Mouse (Mus musculus): ENCODE measurements around the gene Zfp811. TPM values are rescaled to one million over a fixed set of nuclear protein-coding genes. Genes with fewer than 3 reads are reported as not detected.
A peak's percentile ranks its signal among the peaks of the same experiment; 100 is the strongest.

The Zfp811 gene
- polyA plus RNA-seq, 1 experiment from 2014 or later: 1.5 TPM

DNA sequence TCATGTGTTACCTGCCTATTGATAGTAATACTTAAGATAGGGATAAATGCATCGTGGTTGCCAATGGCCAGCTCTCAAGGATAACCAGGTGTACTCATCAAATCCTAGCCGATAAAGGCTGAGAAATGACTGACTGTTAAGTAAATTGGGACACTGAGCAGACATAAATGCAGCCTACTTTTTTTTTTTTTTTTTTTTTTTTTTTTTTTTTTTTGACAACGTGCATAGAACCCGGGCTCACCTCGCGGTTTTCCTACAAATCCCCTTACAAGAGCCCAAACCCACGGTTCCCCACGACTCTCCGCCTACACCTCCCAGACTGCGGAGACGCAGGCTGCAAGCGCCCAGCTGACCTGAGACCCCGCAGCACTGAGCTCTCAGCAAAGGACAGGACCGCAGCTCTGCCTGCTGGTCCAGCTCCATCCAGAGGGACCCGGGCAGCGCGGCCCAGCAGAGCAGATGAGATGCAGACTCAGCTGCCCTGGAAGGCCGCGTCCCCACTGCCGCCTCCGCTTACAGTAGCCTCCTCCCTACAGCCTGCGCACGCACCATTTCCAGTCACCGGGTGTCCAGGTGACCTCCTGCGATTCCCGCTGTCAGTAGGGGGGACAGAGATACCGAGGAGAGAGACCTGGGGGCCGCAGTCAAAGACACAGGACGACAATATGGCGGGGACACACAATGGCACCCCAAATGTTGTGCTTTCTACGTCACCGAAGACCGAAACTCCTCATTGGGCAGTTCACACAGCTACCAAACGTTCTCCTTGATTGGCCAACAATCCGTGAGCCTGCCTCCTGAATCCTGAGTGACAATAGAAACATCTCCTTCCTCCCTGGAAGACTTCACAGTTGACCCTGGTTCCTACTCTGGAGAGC lies 20.0 kb upstream of the Zfp811 start, which contains the start of gene Zfp799:
Gene Zfp799 (minus strand): TSS at position 722 of the 878 bp plus-strand sequence.
- Histone ChIP-seq H3K27ac (ENCODE audit: low read depth, low read length) (peak within 1 kb of the TSS; percentile 76), H3K9ac (ENCODE audit: low read depth, low read length) (peak within 1 kb of the TSS; percentile 93), H3K36me3 (ENCODE audit: control insufficient read depth, insufficient read depth) (peaks cover 6% of the 10 kb centered on the region; the same call in 1 of the 2 replicates), H3K4me2 (replicated peaks; ENCODE audit: low read depth) (peak within 1 kb of the TSS; percentile 66), H3K9me3 (ENCODE audit: control insufficient read depth) (no peaks in the 10 kb centered on the region), H3K4me3 (ENCODE audit: low read depth, low read length) (peak within 1 kb of the TSS; percentile 76), H3K27me3 (replicated peaks; ENCODE audit: control insufficient read depth, insufficient read depth, low read length) (no peaks in the 10 kb centered on the region), H3K4me1 (replicated peaks; ENCODE audit: control insufficient read depth, insufficient read depth, low read length) (no peaks in the 10 kb centered on the region)
- WGBS: 1% methylated on average over 35 of the region's 35 CpGs
- TF ChIP-seq CTCF (IDR thresholded peaks at IDR 0.05; ENCODE audit: low read depth): no peak
- peak; percentile 98 for ATAC-seq

DNA sequence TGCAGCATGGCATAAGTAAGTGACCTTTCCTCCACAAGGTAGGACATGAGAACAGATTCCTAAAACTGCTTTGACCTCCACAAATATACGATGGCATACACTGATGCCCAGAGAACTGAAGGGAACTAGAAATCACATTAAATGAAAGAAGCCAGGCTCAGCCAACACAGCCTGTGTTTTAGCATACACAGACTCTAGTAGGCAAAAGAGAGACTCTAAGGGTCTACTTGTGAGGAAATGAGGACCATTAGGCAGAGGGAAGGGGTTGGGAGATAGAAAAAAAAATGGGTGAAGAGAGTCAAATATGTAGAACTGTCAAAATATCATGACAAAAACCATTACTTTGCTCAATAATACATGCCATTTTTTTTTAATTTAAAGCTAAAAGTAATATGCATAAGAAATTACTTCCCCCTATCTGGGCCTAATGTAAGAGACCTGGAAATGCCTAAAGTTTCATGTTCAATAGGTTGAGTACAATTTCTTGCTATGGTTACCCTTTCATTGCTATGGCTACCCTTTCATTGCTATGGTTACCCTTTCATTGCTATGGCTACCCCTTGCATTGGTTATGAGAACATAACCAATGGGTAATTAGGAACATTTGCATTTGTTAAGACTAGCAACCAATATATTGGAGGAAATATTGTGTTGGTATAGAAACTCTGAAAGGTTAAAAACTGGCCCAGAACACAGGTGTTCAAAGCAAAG lies 6.5 kb upstream of the Zfp811 start:
- Histone ChIP-seq H3K4me2 (replicated peaks; ENCODE audit: low read depth) (no peak overlapping the region), H3K9me3 (ENCODE audit: control insufficient read depth) (no peaks in the 10 kb centered on the region), H3K27me3 (replicated peaks; ENCODE audit: control insufficient read depth, insufficient read depth, low read length) (no peaks in the 10 kb centered on the region), H3K27ac (ENCODE audit: low read depth, low read length) (no peak overlapping the region), H3K4me1 (replicated peaks; ENCODE audit: control insufficient read depth, insufficient read depth, low read length) (no peaks in the 10 kb centered on the region), H3K9ac (ENCODE audit: low read depth, low read length) (no peak overlapping the region), H3K36me3 (ENCODE audit: control insufficient read depth, insufficient read depth) (peaks cover 26% of the 10 kb centered on the region), H3K4me3 (ENCODE audit: low read depth, low read length) (no peak overlapping the region)
- ATAC-seq: no peak
- TF ChIP-seq CTCF (IDR thresholded peaks at IDR 0.05; ENCODE audit: low read depth): no peak
- 100% methylated on average over 1 of the region's 1 CpGs for WGBS

DNA sequence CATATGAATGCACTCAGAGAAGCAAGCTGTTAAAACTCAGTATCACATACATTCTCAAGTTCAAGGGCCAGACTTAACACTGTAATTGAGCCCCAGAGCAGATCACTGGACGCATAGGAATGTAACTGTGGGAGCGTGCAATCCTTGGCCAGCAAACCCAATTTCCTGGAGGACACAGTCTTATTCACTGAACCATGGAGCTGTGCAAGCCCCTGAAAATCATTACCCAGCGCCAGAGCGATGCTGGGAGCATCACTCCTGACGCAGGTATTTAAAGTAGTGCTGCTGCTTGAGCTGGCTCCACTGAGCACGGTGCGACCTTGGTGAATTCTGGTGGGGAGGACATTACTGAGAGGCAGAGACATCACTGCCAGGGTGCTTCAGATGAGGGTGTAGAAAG lies 4.4 kb upstream of the Zfp811 start:
- peaks cover 8% of the 10 kb centered on the region for H3K36me3 ChIP-seq (ENCODE audit: control insufficient read depth, insufficient read depth)
- H3K4me1 ChIP-seq (replicated peaks; ENCODE audit: control insufficient read depth, insufficient read depth, low read length): no peaks in the 10 kb centered on the region
- no peaks in the 10 kb centered on the region for H3K27me3 ChIP-seq (replicated peaks; ENCODE audit: control insufficient read depth, insufficient read depth, low read length)
- H3K4me2 ChIP-seq (replicated peaks; ENCODE audit: low read depth): no peak overlapping the region
- 80% methylated on average over 7 of the region's 7 CpGs for WGBS
- H3K4me3 ChIP-seq (ENCODE audit: low read depth, low read length): no peak overlapping the region
- H3K9ac ChIP-seq (ENCODE audit: low read depth, low read length): no peak overlapping the region
- no peak overlapping the region for H3K27ac ChIP-seq (ENCODE audit: low read depth, low read length)
- TF ChIP-seq CTCF (IDR thresholded peaks at IDR 0.05; ENCODE audit: low read depth): no peak
- no peak for ATAC-seq
- no peaks in the 10 kb centered on the region for H3K9me3 ChIP-seq (ENCODE audit: control insufficient read depth)

DNA sequence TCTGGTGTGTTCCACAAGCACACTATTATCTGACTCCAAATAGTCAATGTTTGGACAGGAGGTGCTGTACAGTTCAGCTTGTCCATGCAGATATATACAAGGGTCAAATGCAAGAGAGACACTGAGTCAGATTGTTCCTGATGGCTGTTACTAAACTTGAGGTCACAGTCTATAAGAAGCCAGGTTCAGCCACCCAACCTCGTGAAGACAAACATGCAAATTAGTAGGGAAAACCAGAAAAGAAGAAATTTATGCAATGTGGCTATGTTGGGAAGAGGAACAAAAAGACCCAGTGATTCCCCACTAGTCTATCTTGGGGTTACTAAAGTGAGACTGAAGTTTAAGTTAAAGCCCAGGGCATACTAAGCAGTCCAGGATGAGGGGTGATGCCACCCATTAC lies 917 bp upstream of the Zfp811 start:
- H3K27ac ChIP-seq (ENCODE audit: low read depth, low read length): no peak overlapping the region
- no peak overlapping the region for H3K4me3 ChIP-seq (ENCODE audit: low read depth, low read length)
- no peak overlapping the region for H3K4me2 ChIP-seq (replicated peaks; ENCODE audit: low read depth)
- no peak for TF ChIP-seq CTCF (IDR thresholded peaks at IDR 0.05; ENCODE audit: low read depth)
- 49% methylated on average over 1 of the region's 1 CpGs for WGBS
- H3K9me3 ChIP-seq (ENCODE audit: control insufficient read depth): no peaks in the 10 kb centered on the region
- no peaks in the 10 kb centered on the region for H3K27me3 ChIP-seq (replicated peaks; ENCODE audit: control insufficient read depth, insufficient read depth, low read length)
- no peaks in the 10 kb centered on the region for H3K4me1 ChIP-seq (replicated peaks; ENCODE audit: control insufficient read depth, insufficient read depth, low read length)
- ATAC-seq: no peak
- no peak overlapping the region for H3K9ac ChIP-seq (ENCODE audit: low read depth, low read length)
- no peaks in the 10 kb centered on the region for H3K36me3 ChIP-seq (ENCODE audit: control insufficient read depth, insufficient read depth)

DNA sequence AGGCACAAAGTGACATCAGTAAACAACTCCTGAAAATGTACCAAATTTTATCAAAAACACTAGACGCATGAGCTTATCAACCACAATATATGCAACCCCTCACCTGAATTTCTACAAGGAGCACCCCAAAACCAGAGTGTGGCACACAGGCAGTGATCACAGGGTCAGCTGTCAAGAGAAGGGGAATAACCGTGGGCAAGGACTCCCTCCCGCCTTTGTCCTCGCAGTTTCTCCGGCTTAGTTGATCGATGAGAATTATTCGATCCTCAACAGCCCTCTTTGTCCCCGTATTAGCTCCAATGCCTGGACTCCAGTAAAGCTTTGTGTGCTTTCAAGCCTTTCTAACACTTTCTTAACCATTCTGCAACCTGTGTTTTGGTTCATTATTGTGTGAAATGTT lies 810 bp downstream of the Zfp811 start:
- Histone ChIP-seq H3K9ac (ENCODE audit: low read depth, low read length) (no peak overlapping the region), H3K4me3 (ENCODE audit: low read depth, low read length) (peak overlapping the region; percentile 36), H3K4me1 (replicated peaks; ENCODE audit: control insufficient read depth, insufficient read depth, low read length) (no peaks in the 10 kb centered on the region), H3K27me3 (replicated peaks; ENCODE audit: control insufficient read depth, insufficient read depth, low read length) (no peaks in the 10 kb centered on the region), H3K9me3 (ENCODE audit: control insufficient read depth) (no peaks in the 10 kb centered on the region), H3K36me3 (ENCODE audit: control insufficient read depth, insufficient read depth) (no peaks in the 10 kb centered on the region; the same call in 1 of the 2 replicates), H3K27ac (ENCODE audit: low read depth, low read length) (no peak overlapping the region), H3K4me2 (replicated peaks; ENCODE audit: low read depth) (peak overlapping the region; percentile 55)
- ATAC-seq: no peak
- no peak for TF ChIP-seq CTCF (IDR thresholded peaks at IDR 0.05; ENCODE audit: low read depth)
- WGBS: 10% methylated on average over 8 of the region's 8 CpGs

DNA sequence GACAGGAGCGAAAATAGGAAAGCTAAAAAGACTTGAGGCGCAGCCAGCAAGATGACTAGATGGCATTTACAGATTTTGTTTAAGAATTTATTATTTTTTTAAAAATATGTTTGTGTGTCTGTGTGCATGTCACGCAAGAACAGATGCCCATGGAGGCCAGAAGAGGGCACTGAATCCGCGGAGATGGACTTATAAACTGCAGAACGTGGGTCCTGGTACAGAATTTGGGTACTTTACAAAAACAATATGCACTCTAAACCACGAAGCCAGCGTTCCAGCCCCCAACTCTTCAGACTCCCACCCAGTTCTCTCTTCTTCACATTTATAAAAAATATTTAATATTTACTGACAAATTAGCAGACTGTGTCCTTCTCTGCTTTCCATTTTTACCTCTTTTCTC lies 20.5 kb downstream of the Zfp811 start:
- no peak for ATAC-seq
- Histone ChIP-seq H3K4me1 (replicated peaks; ENCODE audit: control insufficient read depth, insufficient read depth, low read length) (peaks cover 4% of the 10 kb centered on the region; the same call in 1 of the 2 replicates), H3K4me2 (replicated peaks; ENCODE audit: low read depth) (peak overlapping the region; percentile 74; the same call in 1 of the 2 replicates), H3K9me3 (ENCODE audit: control insufficient read depth) (no peaks in the 10 kb centered on the region), H3K27ac (ENCODE audit: low read depth, low read length) (no peak overlapping the region), H3K4me3 (ENCODE audit: low read depth, low read length) (no peak overlapping the region), H3K9ac (ENCODE audit: low read depth, low read length) (no peak overlapping the region), H3K27me3 (replicated peaks; ENCODE audit: control insufficient read depth, insufficient read depth, low read length) (no peaks in the 10 kb centered on the region), H3K36me3 (ENCODE audit: control insufficient read depth, insufficient read depth) (0 out of 2 replicates have a peak, but pooled peaks cover 2% of the 10 kb centered on the region)
- WGBS: 82% methylated on average over 8 of the region's 8 CpGs
- no peak for TF ChIP-seq CTCF (IDR thresholded peaks at IDR 0.05; ENCODE audit: low read depth)
